Mouse (Mus musculus) intestine, embryonic 15.5 days (tissue): ENCODE data around the gene 1810009A15Rik. TPM values are rescaled to one million over a fixed set of nuclear protein-coding genes. Genes with fewer than 3 reads are reported as not detected.
"Not testable (repeated sequence)": the region's sequence is repeated elsewhere in the genome, so short reads cannot be mapped to it uniquely, and the experiment has no call there.

Source experiments
- ATAC-seq: fragments of 200-750 bp; cut with Nextera tagmentation; 2 replicates; pipeline ENCODE4 v1.8.0; 2017; ENCODE audit warnings: moderate TSS enrichment, moderate library complexity
- H3K27ac ChIP-seq: fragments of 300-500 bp; sonication (generic); 2 replicates; pipeline ENCODE4 v1.5.1; 2015; ENCODE audit warnings: mild to moderate bottlenecking, inconsistent platforms
- H3K27me3 ChIP-seq: fragments of 300-500 bp; sonication (generic); replicated peaks from 2 replicates; pipeline ENCODE4 v1.6.1; 2015; ENCODE audit warnings: inconsistent platforms
- H3K36me3 ChIP-seq: fragments of 300-500 bp; sonication (generic); 2 replicates; pipeline ENCODE4 v1.6.1; 2015; ENCODE audit warnings: inconsistent platforms
- H3K4me1 ChIP-seq: fragments of 300-500 bp; sonication (generic); replicated peaks from 2 replicates; pipeline ENCODE4 v1.6.1; 2015; ENCODE audit warnings: inconsistent platforms
- H3K4me2 ChIP-seq: fragments of 300-500 bp; sonication (generic); replicated peaks from 2 replicates; pipeline ENCODE4 v1.6.1; 2015; ENCODE audit warnings: mild to moderate bottlenecking, inconsistent platforms
- H3K4me3 ChIP-seq: fragments of 300-500 bp; sonication (generic); replicated peaks from 2 replicates; pipeline ENCODE4 v1.5.1; 2015; ENCODE audit warnings: inconsistent platforms
- H3K9ac ChIP-seq: fragments of 300-500 bp; sonication (generic); 2 replicates; pipeline ENCODE4 v1.6.1; 2015; ENCODE audit warnings: inconsistent platforms
- H3K9me3 ChIP-seq: fragments of 300-500 bp; sonication (generic); 2 replicates; pipeline ENCODE4 v1.6.1; 2016; ENCODE audit warnings: inconsistent platforms
- WGBS: fragments of 180-500 bp; shearing (Covaris S2); methylation state at CpG from one replicate; pipeline ENCODE4 v1.1.7; 2015; 5-methylcytosine and 5-hydroxymethylcytosine counted together
- polyA plus RNA-seq: library from polyadenylated mRNA; unstranded; fragments of >200 nt; fragmentation: Nextera tagmentation; extraction: Ambion mirVana; gene quantifications from 2 replicates; pipeline ENCODE4 v1.2.1, GENCODE M21; 2015

The 1810009A15Rik gene
- polyA plus RNA-seq, 1 experiment from 2014 or later, result 86.5 TPM

- Histone ChIP-seq H3K4me1 (peaks cover 9% of the 10 kb centered on the region), H3K9me3 (no peaks in the 10 kb centered on the region), H3K4me3 (no peak overlapping the region), H3K4me2 (peak overlapping the region; percentile 57), H3K27ac (peak overlapping the region; percentile 84), H3K27me3 (no peaks in the 10 kb centered on the region), H3K36me3 (no peaks in the 10 kb centered on the region; the same call in 1 of the 2 replicates), H3K9ac (peak overlapping the region; percentile 78; the same call in 1 of the 2 replicates)
- no peak for ATAC-seq
- 35% methylated on average over 1 of the region's 1 CpGs for WGBS
Observed at GRCm38 (mm10) chr19:8886916-8887584, 1.6 kb upstream of the 1810009A15Rik start.

- no peaks in the 10 kb centered on the region; the same call in 1 of the 2 replicates for H3K36me3 ChIP-seq
- no peak for ATAC-seq
- no peaks in the 10 kb centered on the region for H3K27me3 ChIP-seq
- peak overlapping the region; percentile 84 for H3K27ac ChIP-seq
- no peaks in the 10 kb centered on the region for H3K9me3 ChIP-seq
- 15% methylated on average over 19 of the region's 19 CpGs for WGBS
- peak overlapping the region; percentile 69 for H3K4me3 ChIP-seq
- peak overlapping the region; percentile 78 for H3K9ac ChIP-seq
- peaks cover 9% of the 10 kb centered on the region for H3K4me1 ChIP-seq
- H3K4me2 ChIP-seq, result peak overlapping the region; percentile 57
Observed at GRCm38 (mm10) chr19:8887585-8888463, 829 bp upstream of the 1810009A15Rik start.

- Histone ChIP-seq H3K4me3 (peak within 1 kb of the TSS; percentile 71), H3K27ac (peak within 1 kb of the TSS; percentile 92), H3K9me3 (no peaks in the 10 kb centered on the region), H3K4me1 (peaks cover 26% of the 10 kb centered on the region), H3K4me2 (peak within 1 kb of the TSS; percentile 66), H3K36me3 (peaks cover 9% of the 10 kb centered on the region; the same call in 1 of the 2 replicates), H3K9ac (peak within 1 kb of the TSS; percentile 91), H3K27me3 (no peaks in the 10 kb centered on the region)
- ATAC-seq, result peak; percentile 61
- WGBS, result 2% methylated on average over 54 of the region's 54 CpGs
Observed at GRCm38 (mm10) chr19:8892829-8893766, 4.4 kb downstream of the 1810009A15Rik start, which contains the start of gene Ints5. Ints5 (plus strand) TSS chr19:8893005.

GRCm38 (mm10) chr19:8895397-8895960, 6.8 kb downstream of the 1810009A15Rik start:
- whole genome bisulfite sequencing, result 95% methylated on average over 9 of the region's 9 CpGs
- Histone ChIP-seq H3K4me2 (no peak overlapping the region; the same call in 1 of the 2 replicates), H3K9ac (no peak overlapping the region; the same call in 1 of the 2 replicates)

GRCm38 (mm10) chr19:8896231-8896630, 7.6 kb downstream of the 1810009A15Rik start:
- Histone ChIP-seq H3K4me2 (peak overlapping the region; percentile 64; the same call in 1 of the 2 replicates), H3K9ac (peak overlapping the region; percentile 53; the same call in 1 of the 2 replicates), H3K4me1 (peaks cover 22% of the 10 kb centered on the region)
- not testable (repeated sequence) for H3K36me3 ChIP-seq, H3K27ac ChIP-seq, H3K9me3 ChIP-seq, H3K4me3 ChIP-seq, ATAC-seq, H3K27me3 ChIP-seq
- 73% methylated on average over 5 of the region's 5 CpGs for WGBS

More at GRCm38 (mm10) chr19:8895397-8895960, 6.8 kb downstream of the 1810009A15Rik start:
- no peaks in the 10 kb centered on the region for H3K27me3 ChIP-seq
- H3K9me3 ChIP-seq, result no peaks in the 10 kb centered on the region
- H3K27ac ChIP-seq, result no peak overlapping the region
- H3K4me3 ChIP-seq, result no peak overlapping the region
- peaks cover 22% of the 10 kb centered on the region for H3K4me1 ChIP-seq
- H3K36me3 ChIP-seq, result peaks cover 9% of the 10 kb centered on the region; the same call in 1 of the 2 replicates
- ATAC-seq, result no peak

GRCm38 (mm10) chr19:8897211-8897864, 8.7 kb downstream of the 1810009A15Rik start:
- peak overlapping the region; percentile 91 for H3K27ac ChIP-seq
- H3K36me3 ChIP-seq, result peaks cover 12% of the 10 kb centered on the region; the same call in 1 of the 2 replicates
- peaks cover 22% of the 10 kb centered on the region for H3K4me1 ChIP-seq
- peak overlapping the region; percentile 87 for H3K4me3 ChIP-seq
- H3K9me3 ChIP-seq, H3K27me3 ChIP-seq: not testable (repeated sequence)
- ATAC-seq, result peak; percentile 60
- H3K4me2 ChIP-seq, result peak overlapping the region; percentile 64
- WGBS, result 20% methylated on average over 21 of the region's 21 CpGs
- peak overlapping the region; percentile 53 for H3K9ac ChIP-seq

GRCm38 (mm10) chr19:8897865-8898495, 9.3 kb downstream of the 1810009A15Rik start, which contains the start of gene Ganab:
Ganab (plus strand) TSS chr19:8898071.
- no peaks in the 10 kb centered on the region for H3K9me3 ChIP-seq
- H3K4me3 ChIP-seq, result peak within 1 kb of the TSS; percentile 87
- H3K27ac ChIP-seq, result peak within 1 kb of the TSS; percentile 91
- peak within 1 kb of the TSS; percentile 66 for H3K4me2 ChIP-seq
- H3K4me1 ChIP-seq, result peaks cover 22% of the 10 kb centered on the region
- no peaks in the 10 kb centered on the region for H3K27me3 ChIP-seq
- WGBS, result under 1% methylated on average over 49 of the region's 53 CpGs
- peak within 1 kb of the TSS; percentile 94 for H3K9ac ChIP-seq
- H3K36me3 ChIP-seq, result peaks cover 13% of the 10 kb centered on the region; the same call in 1 of the 2 replicates
- peak; percentile 99 for ATAC-seq

- H3K9me3 ChIP-seq, result no peaks in the 10 kb centered on the region
- H3K27ac ChIP-seq, result peak overlapping the region; percentile 87
- 5% methylated on average over 13 of the region's 13 CpGs for WGBS
- H3K4me2 ChIP-seq, result peak overlapping the region; percentile 66
- ATAC-seq, result no peak
- H3K4me3 ChIP-seq, result peak overlapping the region; percentile 87
- no peaks in the 10 kb centered on the region for H3K27me3 ChIP-seq
- peaks cover 21% of the 10 kb centered on the region for H3K4me1 ChIP-seq
- H3K9ac ChIP-seq, result peak overlapping the region; percentile 94
- peaks cover 13% of the 10 kb centered on the region; the same call in 1 of the 2 replicates for H3K36me3 ChIP-seq
Observed at GRCm38 (mm10) chr19:8898576-8898975, 9.9 kb downstream of the 1810009A15Rik start.

GRCm38 (mm10) chr19:8899079-8899478, 10.4 kb downstream of the 1810009A15Rik start:
- Histone ChIP-seq H3K4me3 (peak overlapping the region; percentile 87), H3K4me2 (peak overlapping the region; percentile 66), H3K9ac (peak overlapping the region; percentile 94), H3K4me1 (peaks cover 17% of the 10 kb centered on the region), H3K27me3 (no peaks in the 10 kb centered on the region), H3K9me3 (no peaks in the 10 kb centered on the region), H3K36me3 (peaks cover 13% of the 10 kb centered on the region; the same call in 1 of the 2 replicates), H3K27ac (no peak overlapping the region)
- no peak for ATAC-seq
- 27% methylated on average over 3 of the region's 3 CpGs for WGBS

- no peak overlapping the region for H3K4me2 ChIP-seq
- ATAC-seq, result no peak
- no peaks in the 10 kb centered on the region for H3K9me3 ChIP-seq
- peaks cover 32% of the 10 kb centered on the region for H3K36me3 ChIP-seq
- no peak overlapping the region for H3K4me3 ChIP-seq
- no peak overlapping the region for H3K27ac ChIP-seq
- 95% methylated on average over 5 of the region's 5 CpGs for WGBS
- H3K9ac ChIP-seq, result no peak overlapping the region
- no peaks in the 10 kb centered on the region for H3K27me3 ChIP-seq
- H3K4me1 ChIP-seq, result no peaks in the 10 kb centered on the region
Observed at GRCm38 (mm10) chr19:8903412-8903811, 14.8 kb downstream of the 1810009A15Rik start.
